Mouse (Mus musculus) liver, embryonic 13.5 days (tissue): ENCODE results near the gene Tex2. TPM values are rescaled to one million over a fixed set of nuclear protein-coding genes. Genes with fewer than 3 reads are reported as not detected.

Experiments
- ATAC-seq: fragments of 200-750 bp; cut with Nextera tagmentation; 2 replicates; pipeline ENCODE4 v1.8.0; 2017; ENCODE audit warnings: low read depth, mild to moderate bottlenecking, moderate number of reproducible peaks, moderate library complexity
- DNase-seq: peaks from one replicate; pipeline ENCODE4 v3.0.0; 2022
- H3K27ac ChIP-seq: fragments of 300-500 bp; sonication (generic); 2 replicates; pipeline ENCODE4 v1.5.1; 2015; ENCODE audit warnings: moderate library complexity, mild to moderate bottlenecking, inconsistent platforms
- H3K27me3 ChIP-seq: fragments of 300-500 bp; sonication (generic); 2 replicates; pipeline ENCODE4 v1.6.1; 2015; ENCODE audit warnings: mild to moderate bottlenecking, inconsistent platforms
- H3K36me3 ChIP-seq: fragments of 300-500 bp; sonication (generic); 2 replicates; pipeline ENCODE4 v1.6.1; 2015; ENCODE audit warnings: mild to moderate bottlenecking, inconsistent platforms
- H3K4me1 ChIP-seq: fragments of 300-500 bp; sonication (generic); replicated peaks from 2 replicates; pipeline ENCODE4 v1.6.1; 2015; ENCODE audit warnings: inconsistent platforms
- H3K4me2 ChIP-seq: fragments of 300-500 bp; sonication (generic); 2 replicates; pipeline ENCODE4 v1.6.1; 2015; ENCODE audit warnings: inconsistent platforms, mild to moderate bottlenecking, moderate library complexity
- H3K4me3 ChIP-seq: fragments of 300-500 bp; sonication (generic); replicated peaks from 2 replicates; pipeline ENCODE4 v1.5.1; 2015; ENCODE audit warnings: mild to moderate bottlenecking, inconsistent platforms
- H3K9ac ChIP-seq: fragments of 300-500 bp; sonication (generic); 2 replicates; pipeline ENCODE4 v1.6.1; 2015; ENCODE audit warnings: mild to moderate bottlenecking, inconsistent platforms
- H3K9me3 ChIP-seq: fragments of 300-500 bp; sonication (generic); replicated peaks from 2 replicates; pipeline ENCODE4 v1.6.1; 2016; ENCODE audit warnings: inconsistent platforms
- WGBS: fragments of 180-500 bp; shearing (Covaris S2); methylation state at CpG from one replicate; pipeline ENCODE4 v1.1.7; 2015; ENCODE audit not compliant: insufficient replicate concordance; 5-methylcytosine and 5-hydroxymethylcytosine counted together
- polyA plus RNA-seq: library from polyadenylated mRNA; unstranded; fragments of >200 nt; fragmentation: Nextera tagmentation; extraction: Ambion mirVana; gene quantifications from 2 replicates; pipeline ENCODE4 v1.2.1, GENCODE M21; 2015

Tex2 gene
- polyA plus RNA-seq, 1 experiment from 2014 or later: 7.5 TPM

- 74% methylated on average over 4 of the region's 4 CpGs for WGBS
- H3K4me2 ChIP-seq: no peak overlapping the region
- H3K4me1 ChIP-seq: peaks cover 35% of the 10 kb centered on the region
- no peak for DNase-seq
- no peak overlapping the region for H3K9ac ChIP-seq
- no peak overlapping the region for H3K27ac ChIP-seq
- no peak overlapping the region for H3K4me3 ChIP-seq
- H3K36me3 ChIP-seq: peaks cover 15% of the 10 kb centered on the region
- no peaks in the 10 kb centered on the region for H3K9me3 ChIP-seq
- no peaks in the 10 kb centered on the region for H3K27me3 ChIP-seq
- ATAC-seq: no peak
Observed at GRCm38 (mm10) chr11:106519519-106519918, 93.7 kb downstream of the Tex2 start.

- H3K9ac ChIP-seq: no peak overlapping the region
- WGBS: 60% methylated on average over 4 of the region's 4 CpGs
- DNase-seq: no peak
Observed at GRCm38 (mm10) chr11:106518391-106518790, 94.8 kb downstream of the Tex2 start.

GRCm38 (mm10) chr11:106515079-106515745, 98.0 kb downstream of the Tex2 start:
- H3K9me3 ChIP-seq: no peaks in the 10 kb centered on the region
- DNase-seq (peak; percentile 47), ATAC-seq (peak; percentile 83)
- H3K36me3 ChIP-seq: peaks cover 33% of the 10 kb centered on the region
- WGBS: 55% methylated on average over 16 of the region's 16 CpGs
- H3K9ac ChIP-seq: no peak overlapping the region
- no peaks in the 10 kb centered on the region for H3K27me3 ChIP-seq
- H3K4me1 ChIP-seq: peaks cover 41% of the 10 kb centered on the region
- H3K27ac ChIP-seq: peak overlapping the region; percentile 78
- H3K4me2 ChIP-seq: no peak overlapping the region
- H3K4me3 ChIP-seq: no peak overlapping the region

More at GRCm38 (mm10) chr11:106518391-106518790, 94.8 kb downstream of the Tex2 start:
- Histone ChIP-seq H3K4me2 (no peak overlapping the region), H3K4me1 (peaks cover 46% of the 10 kb centered on the region), H3K4me3 (no peak overlapping the region), H3K27ac (no peak overlapping the region), H3K27me3 (no peaks in the 10 kb centered on the region), H3K9me3 (no peaks in the 10 kb centered on the region), H3K36me3 (peaks cover 9% of the 10 kb centered on the region)
- no peak for ATAC-seq

GRCm38 (mm10) chr11:106514446-106514845, 98.8 kb downstream of the Tex2 start:
- peak overlapping the region; percentile 3; the same call in 1 of the 2 replicates for H3K9ac ChIP-seq
- peaks cover 38% of the 10 kb centered on the region for H3K36me3 ChIP-seq
- no peaks in the 10 kb centered on the region for H3K9me3 ChIP-seq
- no peak overlapping the region for H3K4me2 ChIP-seq
- ATAC-seq (peak; percentile 59), DNase-seq (no peak)
- H3K4me3 ChIP-seq: no peak overlapping the region
- peak overlapping the region; percentile 78 for H3K27ac ChIP-seq
- H3K27me3 ChIP-seq: no peaks in the 10 kb centered on the region
- WGBS: 55% methylated on average over 5 of the region's 5 CpGs
- H3K4me1 ChIP-seq: peaks cover 39% of the 10 kb centered on the region

GRCm38 (mm10) chr11:106513166-106513565, 100.1 kb downstream of the Tex2 start:
- ATAC-seq: no peak
- peaks cover 4% of the 10 kb centered on the region; the same call in 1 of the 2 replicates for H3K9me3 ChIP-seq
- no peak for DNase-seq
- H3K27me3 ChIP-seq: no peaks in the 10 kb centered on the region
- H3K4me3 ChIP-seq: no peak overlapping the region
- no peak overlapping the region for H3K27ac ChIP-seq
- no peak overlapping the region for H3K9ac ChIP-seq
- H3K4me2 ChIP-seq: no peak overlapping the region
- H3K4me1 ChIP-seq: peaks cover 34% of the 10 kb centered on the region
- 54% methylated on average over 2 of the region's 2 CpGs for WGBS
- peaks cover 49% of the 10 kb centered on the region for H3K36me3 ChIP-seq

GRCm38 (mm10) chr11:106512006-106512390, 101.2 kb downstream of the Tex2 start:
- Histone ChIP-seq H3K9me3 (peaks cover 14% of the 10 kb centered on the region), H3K9ac (no peak overlapping the region), H3K27me3 (no peaks in the 10 kb centered on the region), H3K4me3 (no peak overlapping the region), H3K4me1 (peaks cover 32% of the 10 kb centered on the region), H3K36me3 (peaks cover 56% of the 10 kb centered on the region), H3K27ac (no peak overlapping the region), H3K4me2 (no peak overlapping the region)
- 88% methylated on average over 7 of the region's 7 CpGs for WGBS
- DNase-seq (no peak), ATAC-seq (no peak)

- peaks cover 62% of the 10 kb centered on the region for H3K36me3 ChIP-seq
- no peak for ATAC-seq
- H3K4me2 ChIP-seq: no peak overlapping the region
Observed at GRCm38 (mm10) chr11:106511236-106512005, 101.8 kb downstream of the Tex2 start.

GRCm38 (mm10) chr11:106507638-106508037, 105.6 kb downstream of the Tex2 start:
- no peak for ATAC-seq
- H3K9ac ChIP-seq: no peak overlapping the region
- 79% methylated on average over 7 of the region's 7 CpGs for WGBS

More at GRCm38 (mm10) chr11:106511236-106512005, 101.8 kb downstream of the Tex2 start:
- Histone ChIP-seq H3K27ac (no peak overlapping the region), H3K9ac (no peak overlapping the region), H3K9me3 (peaks cover 14% of the 10 kb centered on the region), H3K27me3 (no peaks in the 10 kb centered on the region), H3K4me1 (peaks cover 32% of the 10 kb centered on the region), H3K4me3 (no peak overlapping the region)
- DNase-seq: no peak
- WGBS: 74% methylated on average over 14 of the region's 14 CpGs

GRCm38 (mm10) chr11:106506211-106506610, 107.0 kb downstream of the Tex2 start:
- peaks cover 14% of the 10 kb centered on the region for H3K9me3 ChIP-seq
- H3K4me1 ChIP-seq: peaks cover 22% of the 10 kb centered on the region
- no peak overlapping the region for H3K27ac ChIP-seq
- WGBS: 87% methylated on average over 6 of the region's 6 CpGs
- ATAC-seq: no peak
- H3K36me3 ChIP-seq: peaks cover 52% of the 10 kb centered on the region
- no peak overlapping the region for H3K4me2 ChIP-seq
- no peak overlapping the region for H3K9ac ChIP-seq
- no peaks in the 10 kb centered on the region for H3K27me3 ChIP-seq
- H3K4me3 ChIP-seq: no peak overlapping the region
- DNase-seq: no peak

More at GRCm38 (mm10) chr11:106507638-106508037, 105.6 kb downstream of the Tex2 start:
- DNase-seq: no peak
- Histone ChIP-seq H3K36me3 (peaks cover 66% of the 10 kb centered on the region), H3K4me2 (no peak overlapping the region), H3K9me3 (peaks cover 14% of the 10 kb centered on the region), H3K27me3 (no peaks in the 10 kb centered on the region), H3K4me3 (no peak overlapping the region), H3K4me1 (peaks cover 13% of the 10 kb centered on the region), H3K27ac (peak overlapping the region; percentile 73)

- H3K27ac ChIP-seq: no peak overlapping the region
- H3K4me2 ChIP-seq: no peak overlapping the region
- no peak for ATAC-seq
- H3K4me1 ChIP-seq: peaks cover 29% of the 10 kb centered on the region
- DNase-seq: no peak
- no peak overlapping the region for H3K9ac ChIP-seq
- H3K4me3 ChIP-seq: no peak overlapping the region
- H3K36me3 ChIP-seq: peaks cover 33% of the 10 kb centered on the region
- peaks cover 12% of the 10 kb centered on the region for H3K9me3 ChIP-seq
- no peaks in the 10 kb centered on the region for H3K27me3 ChIP-seq
Observed at GRCm38 (mm10) chr11:106504129-106504528, 109.1 kb downstream of the Tex2 start.

GRCm38 (mm10) chr11:106503425-106503717, 109.9 kb downstream of the Tex2 start:
- Histone ChIP-seq H3K9me3 (peaks cover 11% of the 10 kb centered on the region), H3K36me3 (peaks cover 26% of the 10 kb centered on the region), H3K27ac (peak overlapping the region; percentile 97; the same call in 1 of the 2 replicates), H3K27me3 (no peaks in the 10 kb centered on the region), H3K9ac (no peak overlapping the region), H3K4me1 (peaks cover 35% of the 10 kb centered on the region), H3K4me3 (no peak overlapping the region), H3K4me2 (no peak overlapping the region)
- 74% methylated on average over 4 of the region's 4 CpGs for WGBS
- no peak for ATAC-seq
- DNase-seq: no peak
